Mouse (Mus musculus): Measurements from ENCODE around the gene Gm9844. TPM values are rescaled to one million over a fixed set of nuclear protein-coding genes. Genes with fewer than 3 reads are reported as not detected.
"Not testable (repeated sequence)": the region's sequence is repeated elsewhere in the genome, so short reads cannot be mapped to it uniquely, and the experiment has no call there.

Gm9844 gene
- polyA plus RNA-seq, 1 experiment from 2014 or later = 22.1 TPM

DNA sequence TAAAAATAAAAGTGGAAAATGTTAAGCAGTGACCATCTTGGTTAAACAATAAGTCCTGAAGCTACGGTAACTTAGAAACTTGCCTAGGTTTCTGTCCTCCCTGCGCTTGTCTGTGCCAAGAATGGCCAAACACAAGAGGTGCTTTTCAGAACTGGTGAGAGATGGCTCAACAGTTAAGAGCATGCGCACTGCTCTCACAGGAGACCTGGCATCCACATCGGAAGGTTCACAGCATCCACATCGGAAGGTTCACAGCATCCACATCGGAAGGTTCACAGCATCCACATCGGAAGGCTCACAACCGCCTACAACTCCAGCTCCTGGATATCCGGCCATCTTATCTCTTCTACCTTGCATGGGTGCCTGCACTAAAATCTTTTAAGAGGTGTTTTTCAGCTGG, 16.8 kb upstream of the Gm9844 start:
- Histone ChIP-seq H3K4me1 (ENCODE audit: control insufficient read depth, insufficient read depth, low read length) (no peaks in the 10 kb centered on the region), H3K27ac (replicated peaks; ENCODE audit: low read depth, low read length) (no peak overlapping the region), H3K4me3 (ENCODE audit: low read depth, low read length) (no peak overlapping the region), H3K9ac (ENCODE audit: low read length) (no peak overlapping the region), H3K27me3 (ENCODE audit: control insufficient read depth, insufficient read depth, low read length) (no peaks in the 10 kb centered on the region), H3K9me3 (ENCODE audit: control insufficient read depth, low read length) (no peaks in the 10 kb centered on the region), H3K4me2 (ENCODE audit: low read depth, severe bottlenecking) (no peak overlapping the region), H3K36me3 (ENCODE audit: control insufficient read depth, insufficient read depth, low read length) (no peaks in the 10 kb centered on the region)
- ATAC-seq (ENCODE audit: insufficient number of reproducible peaks, low FRiP score, low TSS enrichment, low read depth) (no peak), DNase-seq (ENCODE audit: low spot score) (no peak)
- WGBS = 83% methylated on average over 9 of the region's 9 CpGs

DNA sequence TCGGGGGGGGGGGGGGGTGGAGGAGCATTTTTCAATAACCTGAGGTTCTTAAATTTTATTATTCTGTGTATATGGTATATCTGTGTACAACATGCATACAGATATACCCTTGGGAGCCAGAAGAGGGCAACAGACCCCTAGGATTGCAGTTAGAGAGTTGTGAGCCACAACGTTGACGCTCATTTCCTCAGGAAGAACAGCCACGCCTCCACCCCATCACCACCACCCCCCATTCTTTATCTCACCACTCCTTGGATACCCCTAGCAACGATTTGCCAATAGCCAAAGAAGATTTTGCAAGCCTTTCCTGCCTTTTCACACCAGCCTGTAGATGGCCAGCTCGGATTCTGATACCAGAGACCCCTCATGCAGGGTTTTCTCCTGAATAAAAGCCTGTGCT, 16.3 kb upstream of the Gm9844 start:
- no peak overlapping the region for H3K9ac ChIP-seq (ENCODE audit: low read length)
- H3K36me3 ChIP-seq (ENCODE audit: control insufficient read depth, insufficient read depth, low read length) = no peaks in the 10 kb centered on the region
- 8% methylated on average over 6 of the region's 6 CpGs for WGBS
- H3K4me2 ChIP-seq (ENCODE audit: low read depth, severe bottlenecking) = no peak overlapping the region
- DNase-seq (ENCODE audit: low spot score) (peak; percentile 26), ATAC-seq (ENCODE audit: insufficient number of reproducible peaks, low FRiP score, low TSS enrichment, low read depth) (no peak)
- H3K4me1 ChIP-seq (ENCODE audit: control insufficient read depth, insufficient read depth, low read length) = no peaks in the 10 kb centered on the region
- no peak overlapping the region for H3K27ac ChIP-seq (replicated peaks; ENCODE audit: low read depth, low read length)
- no peaks in the 10 kb centered on the region for H3K9me3 ChIP-seq (ENCODE audit: control insufficient read depth, low read length)
- H3K4me3 ChIP-seq (ENCODE audit: low read depth, low read length) = no peak overlapping the region
- no peaks in the 10 kb centered on the region for H3K27me3 ChIP-seq (ENCODE audit: control insufficient read depth, insufficient read depth, low read length)

DNA sequence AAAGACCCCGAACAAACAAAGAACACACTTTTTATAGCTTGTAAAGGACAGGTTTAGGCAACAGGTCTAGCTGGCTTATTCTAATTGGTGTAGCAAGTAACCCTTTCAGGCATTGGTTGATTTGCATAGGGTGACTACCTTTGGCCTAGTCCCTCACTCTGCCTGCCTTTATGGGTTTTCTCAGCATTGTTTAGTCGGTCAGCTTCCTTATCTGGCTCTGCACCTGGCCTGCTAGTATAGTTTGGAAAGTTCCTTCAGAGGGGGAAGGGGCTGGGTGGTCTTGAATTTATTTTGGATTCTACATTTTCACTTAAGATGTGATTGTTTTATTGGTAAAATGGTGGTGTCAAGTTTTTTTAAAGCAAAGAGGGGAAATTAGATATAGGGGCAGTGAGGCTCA, 15.4 kb upstream of the Gm9844 start:
- H3K9ac ChIP-seq (ENCODE audit: low read length); DNase-seq (ENCODE audit: low spot score); H3K27me3 ChIP-seq (ENCODE audit: control insufficient read depth, insufficient read depth, low read length); ATAC-seq (ENCODE audit: insufficient number of reproducible peaks, low FRiP score, low TSS enrichment, low read depth); H3K4me3 ChIP-seq (ENCODE audit: low read depth, low read length); H3K4me1 ChIP-seq (ENCODE audit: control insufficient read depth, insufficient read depth, low read length); H3K9me3 ChIP-seq (ENCODE audit: control insufficient read depth, low read length); H3K4me2 ChIP-seq (ENCODE audit: low read depth, severe bottlenecking); H3K36me3 ChIP-seq (ENCODE audit: control insufficient read depth, insufficient read depth, low read length); H3K27ac ChIP-seq (replicated peaks; ENCODE audit: low read depth, low read length): not testable (repeated sequence)
- WGBS = 25% methylated on average over 2 of the region's 2 CpGs

DNA sequence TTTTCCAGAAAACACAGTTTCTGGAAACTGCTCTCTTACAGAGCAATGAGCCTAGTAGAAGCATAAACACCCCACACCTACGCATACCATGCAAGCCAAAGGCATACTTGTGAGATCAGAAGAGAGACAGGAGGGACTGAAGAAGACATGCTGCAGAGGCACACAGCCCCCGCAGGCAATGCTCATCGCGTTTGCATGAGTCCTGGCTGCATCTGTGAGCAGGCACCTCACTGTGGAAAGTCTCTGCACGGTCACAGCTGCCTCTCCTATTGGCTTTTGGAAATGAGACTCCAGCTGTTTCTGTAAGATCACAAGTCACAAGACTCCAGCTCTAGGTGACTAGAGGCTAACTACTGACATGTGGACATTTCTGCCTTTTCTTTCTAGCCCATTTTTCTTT, 11.9 kb upstream of the Gm9844 start:
- 17% methylated on average over 5 of the region's 5 CpGs for WGBS
- H3K36me3 ChIP-seq (ENCODE audit: control insufficient read depth, insufficient read depth, low read length) = no peaks in the 10 kb centered on the region
- H3K9me3 ChIP-seq (ENCODE audit: control insufficient read depth, low read length) = no peaks in the 10 kb centered on the region
- DNase-seq (ENCODE audit: low spot score) = peak; percentile 29
- H3K4me1 ChIP-seq (ENCODE audit: control insufficient read depth, insufficient read depth, low read length) = peaks cover 5% of the 10 kb centered on the region; the same call in 1 of the 2 replicates
- H3K4me3 ChIP-seq (ENCODE audit: low read depth, low read length) = no peak overlapping the region
- H3K27me3 ChIP-seq (ENCODE audit: control insufficient read depth, insufficient read depth, low read length) = no peaks in the 10 kb centered on the region
- no peak overlapping the region for H3K4me2 ChIP-seq (ENCODE audit: low read depth, severe bottlenecking)
- no peak for ATAC-seq (ENCODE audit: insufficient number of reproducible peaks, low FRiP score, low TSS enrichment, low read depth)
- H3K9ac ChIP-seq (ENCODE audit: low read length) = no peak overlapping the region
- no peak overlapping the region for H3K27ac ChIP-seq (replicated peaks; ENCODE audit: low read depth, low read length)

DNA sequence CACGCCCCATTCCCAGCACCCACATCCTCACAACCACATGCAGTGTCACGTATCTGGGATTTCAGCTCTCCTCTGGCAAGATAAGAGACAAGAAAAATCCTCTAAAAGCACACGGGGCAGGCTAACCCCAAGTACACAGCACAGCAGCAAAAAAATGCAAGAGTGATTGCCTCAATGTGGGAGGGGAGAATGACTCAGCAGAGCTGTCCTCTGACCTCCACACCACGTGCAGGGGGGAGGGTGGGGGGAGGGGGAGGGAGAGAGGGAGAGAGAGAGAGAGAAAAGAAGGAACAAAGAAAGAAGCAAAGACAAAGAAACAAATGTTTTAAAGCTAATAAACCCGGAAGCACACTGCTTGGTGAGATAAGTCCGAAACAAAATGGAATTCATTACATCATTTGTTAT, 11.1 kb upstream of the Gm9844 start:
- Histone ChIP-seq H3K4me2 (ENCODE audit: low read depth, severe bottlenecking) (no peak overlapping the region), H3K36me3 (ENCODE audit: control insufficient read depth, insufficient read depth, low read length) (no peaks in the 10 kb centered on the region), H3K4me3 (ENCODE audit: low read depth, low read length) (no peak overlapping the region), H3K27me3 (ENCODE audit: control insufficient read depth, insufficient read depth, low read length) (no peaks in the 10 kb centered on the region), H3K27ac (replicated peaks; ENCODE audit: low read depth, low read length) (no peak overlapping the region), H3K9ac (ENCODE audit: low read length) (no peak overlapping the region), H3K4me1 (ENCODE audit: control insufficient read depth, insufficient read depth, low read length) (peaks cover 5% of the 10 kb centered on the region; the same call in 1 of the 2 replicates), H3K9me3 (ENCODE audit: control insufficient read depth, low read length) (no peaks in the 10 kb centered on the region)
- ATAC-seq (ENCODE audit: insufficient number of reproducible peaks, low FRiP score, low TSS enrichment, low read depth) (no peak), DNase-seq (ENCODE audit: low spot score) (peak; percentile 35)
- 39% methylated on average over 6 of the region's 6 CpGs for WGBS

DNA sequence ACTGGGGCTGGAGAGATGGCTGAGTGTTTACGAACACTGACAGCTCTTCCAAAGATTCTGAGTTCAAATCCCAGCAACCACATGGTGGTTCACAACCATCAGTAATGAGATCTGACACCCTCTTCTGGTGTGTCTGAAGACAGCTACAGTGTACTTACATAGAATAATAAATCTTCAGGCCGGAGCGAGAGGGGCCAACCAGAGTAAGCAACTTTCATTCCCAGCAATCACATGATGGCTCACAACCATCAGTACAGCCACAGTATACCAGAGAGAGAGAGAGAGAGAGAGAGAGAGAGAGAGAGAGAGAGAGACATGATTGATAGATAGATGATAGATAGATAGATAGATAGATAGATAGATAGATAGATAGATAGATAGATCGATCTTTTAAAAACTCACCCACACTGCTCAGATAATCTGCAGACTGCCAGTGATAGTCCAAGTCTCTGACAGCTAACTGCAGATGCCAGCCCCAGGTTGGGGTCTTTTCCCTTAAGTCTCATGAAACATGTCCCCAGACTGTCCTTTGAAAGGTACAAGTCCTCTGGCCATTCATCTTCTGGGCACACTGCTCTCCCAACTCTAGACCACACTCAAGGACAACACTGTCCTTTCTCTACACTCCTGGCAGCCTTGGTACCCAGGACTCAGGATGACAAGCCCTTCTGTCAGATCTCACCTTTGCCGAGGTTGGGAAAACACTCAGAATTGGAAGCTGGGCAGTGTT, 10.3 kb upstream of the Gm9844 start:
- H3K4me1 ChIP-seq (ENCODE audit: control insufficient read depth, insufficient read depth, low read length) = peaks cover 5% of the 10 kb centered on the region; the same call in 1 of the 2 replicates
- H3K36me3 ChIP-seq (ENCODE audit: control insufficient read depth, insufficient read depth, low read length) = no peaks in the 10 kb centered on the region
- 83% methylated on average over 5 of the region's 5 CpGs for WGBS
- H3K27ac ChIP-seq (replicated peaks; ENCODE audit: low read depth, low read length) = no peak overlapping the region
- no peak for ATAC-seq (ENCODE audit: insufficient number of reproducible peaks, low FRiP score, low TSS enrichment, low read depth)
- no peaks in the 10 kb centered on the region for H3K9me3 ChIP-seq (ENCODE audit: control insufficient read depth, low read length)
- no peak for DNase-seq (ENCODE audit: low spot score)
- no peak overlapping the region for H3K9ac ChIP-seq (ENCODE audit: low read length)
- H3K27me3 ChIP-seq (ENCODE audit: control insufficient read depth, insufficient read depth, low read length) = no peaks in the 10 kb centered on the region
- H3K4me3 ChIP-seq (ENCODE audit: low read depth, low read length) = no peak overlapping the region
- no peak overlapping the region for H3K4me2 ChIP-seq (ENCODE audit: low read depth, severe bottlenecking)

DNA sequence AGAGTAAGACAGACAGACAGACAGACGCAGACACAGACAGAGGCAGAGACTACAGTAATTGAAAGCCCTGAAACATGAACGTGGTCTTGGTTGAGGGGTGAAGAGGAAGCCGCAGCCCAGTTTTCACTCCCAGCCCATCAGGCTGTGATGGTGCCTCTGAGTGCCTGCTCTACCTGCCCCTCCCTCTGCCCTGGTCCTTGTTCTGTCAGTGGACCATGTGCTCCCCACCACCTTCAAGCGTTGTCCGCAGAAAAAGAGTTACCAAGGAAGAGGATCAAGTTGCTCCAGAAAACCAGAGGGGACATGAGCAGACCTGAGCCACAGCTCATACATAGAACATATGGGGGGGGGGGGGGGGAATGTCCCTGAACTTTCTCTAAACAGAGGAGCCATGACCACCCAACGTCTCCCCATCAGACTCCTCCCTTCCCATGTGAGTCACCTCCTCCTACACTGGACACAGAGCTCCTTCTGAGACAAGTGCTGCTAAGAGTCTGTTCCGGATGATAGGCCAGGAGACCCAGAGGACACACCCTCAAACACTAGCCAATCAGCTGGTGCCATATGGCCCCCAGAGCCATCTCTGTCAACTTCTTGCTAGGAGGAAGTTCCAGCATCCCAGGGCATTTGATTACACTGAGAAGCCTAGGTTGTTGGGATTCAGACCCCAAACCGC, 9.3 kb upstream of the Gm9844 start:
- Histone ChIP-seq H3K4me3 (ENCODE audit: low read depth, low read length) (no peak overlapping the region), H3K27ac (replicated peaks; ENCODE audit: low read depth, low read length) (no peak overlapping the region), H3K9ac (ENCODE audit: low read length) (no peak overlapping the region), H3K9me3 (ENCODE audit: control insufficient read depth, low read length) (no peaks in the 10 kb centered on the region), H3K4me1 (ENCODE audit: control insufficient read depth, insufficient read depth, low read length) (peaks cover 5% of the 10 kb centered on the region; the same call in 1 of the 2 replicates), H3K27me3 (ENCODE audit: control insufficient read depth, insufficient read depth, low read length) (no peaks in the 10 kb centered on the region), H3K4me2 (ENCODE audit: low read depth, severe bottlenecking) (no peak overlapping the region), H3K36me3 (ENCODE audit: control insufficient read depth, insufficient read depth, low read length) (no peaks in the 10 kb centered on the region)
- no peak for ATAC-seq (ENCODE audit: insufficient number of reproducible peaks, low FRiP score, low TSS enrichment, low read depth)
- 79% methylated on average over 8 of the region's 8 CpGs for WGBS
- no peak for DNase-seq (ENCODE audit: low spot score)

DNA sequence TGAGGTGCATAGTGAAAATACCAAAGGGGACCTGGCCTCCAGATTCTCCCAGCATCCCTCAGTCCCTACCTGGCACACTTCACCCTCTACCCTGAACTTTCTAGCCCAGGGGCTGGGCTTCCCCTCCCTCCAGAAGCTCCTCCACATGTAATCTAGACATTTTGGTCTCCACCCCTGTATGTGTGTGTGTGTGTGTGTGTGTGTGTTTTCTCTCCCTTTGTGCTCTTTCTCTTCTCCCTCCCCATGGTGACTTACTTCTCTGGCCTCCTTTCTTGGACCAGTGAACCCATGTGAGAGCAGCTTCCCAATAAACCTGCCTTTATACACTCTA, 8.8 kb upstream of the Gm9844 start:
- DNase-seq (ENCODE audit: low spot score) (no peak), ATAC-seq (ENCODE audit: insufficient number of reproducible peaks, low FRiP score, low TSS enrichment, low read depth) (no peak)
- H3K4me3 ChIP-seq (ENCODE audit: low read depth, low read length) = no peak overlapping the region
- no peak overlapping the region for H3K27ac ChIP-seq (replicated peaks; ENCODE audit: low read depth, low read length)
- H3K27me3 ChIP-seq (ENCODE audit: control insufficient read depth, insufficient read depth, low read length) = no peaks in the 10 kb centered on the region
- peaks cover 5% of the 10 kb centered on the region; the same call in 1 of the 2 replicates for H3K4me1 ChIP-seq (ENCODE audit: control insufficient read depth, insufficient read depth, low read length)
- no peak overlapping the region for H3K9ac ChIP-seq (ENCODE audit: low read length)
- H3K4me2 ChIP-seq (ENCODE audit: low read depth, severe bottlenecking) = no peak overlapping the region
- H3K9me3 ChIP-seq (ENCODE audit: control insufficient read depth, low read length) = no peaks in the 10 kb centered on the region
- H3K36me3 ChIP-seq (ENCODE audit: control insufficient read depth, insufficient read depth, low read length) = no peaks in the 10 kb centered on the region
